8 mouse cellular contexts compared by ENCODE assay signal in genomic region chr11:56246549-56247332, GRCm38 (mm10).
DNase-seq lines count a peak whose midpoint lies in the region.

No protein-coding gene starts in this region.

- peak; percentile 13 to 23 for DNase-seq in cerebellum, postnatal 14 days
- no peak for DNase-seq in cerebellum, adult 18-20 months
- DNase-seq in forelimb bud, embryonic 11.5 days (ENCODE audit: low read depth, low spot score): peak; percentile 10
- peak; percentile 51 to 83 for DNase-seq in left cerebral cortex, adult 8-10 months (ENCODE audit: low spot score in 2 of 2)
- peak; percentile 87 for DNase-seq in right cerebral cortex, adult 18-20 months
- no peak for DNase-seq in kidney, postnatal 14 days
- DNase-seq in cerebellum, postnatal 36 days: no peak
- no peak for DNase-seq in spleen, adult 18-20 months

Comparison
In these comparisons a context has a peak if more than half of its experiments do, and no peak if none do; other contexts are left out.
1. DNase-seq: peak in cerebellum, postnatal 14 days (2 of 2), forelimb bud, embryonic 11.5 days (single experiment), left cerebral cortex, adult 8-10 months (2 of 2) and right cerebral cortex, adult 18-20 months (single experiment); none in cerebellum, adult 18-20 months (0 of 2), kidney, postnatal 14 days (single experiment), cerebellum, postnatal 36 days (0 of 2) and spleen, adult 18-20 months (0 of 2).